Mouse (Mus musculus) forebrain, embryonic 13.5 days (tissue): ENCODE measurements at regions not wholly inside any gene's neighbourhood (a gene's known extent, or its start where the extent isn't known, plus 50 kb on each side); places are given as distances from the start of the nearest gene placed in this dataset.
A peak's percentile ranks its signal among the peaks of the same experiment; 100 is the strongest.
"Not testable (repeated sequence)": the region's sequence is repeated elsewhere in the genome, so short reads cannot be mapped to it uniquely, and the experiment has no call there.

Source experiments
- ATAC-seq: fragments of 200-750 bp; cut with Nextera tagmentation; 2 replicates; pipeline ENCODE4 v1.8.0; 2017
- H3K27ac ChIP-seq: fragments of 300-500 bp; sonication (generic); 2 replicates; pipeline ENCODE4 v1.5.1; 2015; ENCODE audit warnings: inconsistent platforms, mild to moderate bottlenecking, moderate library complexity
- H3K27me3 ChIP-seq: fragments of 300-500 bp; sonication (generic); 2 replicates; pipeline ENCODE4 v1.6.1; 2015; ENCODE audit warnings: mild to moderate bottlenecking, inconsistent platforms
- H3K36me3 ChIP-seq: fragments of 300-500 bp; sonication (generic); 2 replicates; pipeline ENCODE4 v1.6.1; 2015; ENCODE audit warnings: mild to moderate bottlenecking, inconsistent platforms; ENCODE audit not compliant: poor library complexity, severe bottlenecking
- H3K4me1 ChIP-seq: fragments of 300-500 bp; sonication (generic); 2 replicates; pipeline ENCODE4 v1.6.1; 2015; ENCODE audit warnings: inconsistent platforms
- H3K4me2 ChIP-seq: fragments of 300-500 bp; sonication (generic); 2 replicates; pipeline ENCODE4 v1.6.1; 2015; ENCODE audit warnings: inconsistent platforms, mild to moderate bottlenecking, moderate library complexity
- H3K4me3 ChIP-seq: fragments of 300-500 bp; sonication (generic); 2 replicates; pipeline ENCODE4 v1.5.1; 2015; ENCODE audit warnings: mild to moderate bottlenecking, inconsistent platforms
- H3K9ac ChIP-seq: fragments of 300-500 bp; sonication (generic); 2 replicates; pipeline ENCODE4 v1.6.1; 2015; ENCODE audit warnings: mild to moderate bottlenecking, inconsistent platforms
- H3K9me3 ChIP-seq: fragments of 300-500 bp; sonication (generic); replicated peaks from 2 replicates; pipeline ENCODE4 v1.6.1; 2016; ENCODE audit warnings: inconsistent platforms
- WGBS: fragments of 180-500 bp; shearing (Covaris S2); methylation state at CpG from one replicate; pipeline ENCODE4 v1.1.7; 2015; 5-methylcytosine and 5-hydroxymethylcytosine counted together

- ATAC-seq, result no peak
- 89% methylated on average over 1 of the region's 1 CpGs for WGBS
- Histone ChIP-seq H3K27ac (no peak overlapping the region), H3K4me2 (no peak overlapping the region), H3K4me1 (0 out of 2 replicates have a peak, but pooled peaks cover 5% of the 10 kb centered on the region), H3K27me3 (no peaks in the 10 kb centered on the region), H3K4me3 (no peak overlapping the region), H3K36me3 (no peaks in the 10 kb centered on the region), H3K9ac (no peak overlapping the region), H3K9me3 (no peaks in the 10 kb centered on the region)
These were observed 164.4 kb upstream of the Meox2 start for GRCm38 (mm10) chr12:36943903-36944302.

GRCm38 (mm10) chr12:36945964-36946363 is 162.4 kb upstream of the Meox2 start:
- 38% methylated on average over 1 of the region's 1 CpGs for WGBS
- no peak for ATAC-seq
- Histone ChIP-seq H3K36me3 (no peaks in the 10 kb centered on the region), H3K27me3 (no peaks in the 10 kb centered on the region), H3K27ac (no peak overlapping the region), H3K4me2 (no peak overlapping the region), H3K9me3 (no peaks in the 10 kb centered on the region), H3K4me1 (0 out of 2 replicates have a peak, but pooled peaks cover 5% of the 10 kb centered on the region), H3K4me3 (no peak overlapping the region), H3K9ac (no peak overlapping the region)

- Histone ChIP-seq H3K4me2 (no peak overlapping the region), H3K27ac (no peak overlapping the region), H3K4me3 (no peak overlapping the region), H3K9me3 (no peaks in the 10 kb centered on the region), H3K36me3 (no peaks in the 10 kb centered on the region), H3K9ac (no peak overlapping the region), H3K4me1 (0 out of 2 replicates have a peak, but pooled peaks cover 5% of the 10 kb centered on the region), H3K27me3 (no peaks in the 10 kb centered on the region)
- no peak for ATAC-seq
- WGBS, result 35% methylated on average over 3 of the region's 3 CpGs
These were observed 160.4 kb upstream of the Meox2 start for GRCm38 (mm10) chr12:36947902-36948301.

- Histone ChIP-seq H3K9ac (no peak overlapping the region), H3K4me3 (no peak overlapping the region), H3K4me1 (0 out of 2 replicates have a peak, but pooled peaks cover 5% of the 10 kb centered on the region), H3K4me2 (no peak overlapping the region), H3K27me3 (no peaks in the 10 kb centered on the region), H3K36me3 (no peaks in the 10 kb centered on the region), H3K27ac (no peak overlapping the region), H3K9me3 (no peaks in the 10 kb centered on the region)
- no peak for ATAC-seq
- WGBS, result 87% methylated on average over 2 of the region's 2 CpGs
These were observed 159.1 kb upstream of the Meox2 start for GRCm38 (mm10) chr12:36949096-36949738.

GRCm38 (mm10) chr12:36974432-36975094 is 133.8 kb upstream of the Meox2 start:
- Histone ChIP-seq H3K4me2 (no peak overlapping the region), H3K27ac (no peak overlapping the region), H3K4me1 (no peaks in the 10 kb centered on the region), H3K36me3 (no peaks in the 10 kb centered on the region), H3K9me3 (no peaks in the 10 kb centered on the region), H3K9ac (no peak overlapping the region), H3K4me3 (no peak overlapping the region), H3K27me3 (no peaks in the 10 kb centered on the region)
- no peak for ATAC-seq
- WGBS, result 87% methylated on average over 3 of the region's 3 CpGs

GRCm38 (mm10) chr12:36977141-36977540 is 131.2 kb upstream of the Meox2 start:
- Histone ChIP-seq H3K4me2 (no peak overlapping the region), H3K4me3 (no peak overlapping the region), H3K9ac (no peak overlapping the region), H3K27ac (no peak overlapping the region), H3K4me1 (no peaks in the 10 kb centered on the region), H3K36me3 (no peaks in the 10 kb centered on the region), H3K9me3 (no peaks in the 10 kb centered on the region), H3K27me3 (no peaks in the 10 kb centered on the region)
- no peak for ATAC-seq
- 77% methylated on average over 3 of the region's 3 CpGs for WGBS

GRCm38 (mm10) chr12:36991135-36991534 is 117.2 kb upstream of the Meox2 start:
- no peak overlapping the region for H3K4me2 ChIP-seq
- WGBS, result 81% methylated on average over 4 of the region's 4 CpGs
- no peak for ATAC-seq
- no peak overlapping the region for H3K27ac ChIP-seq
- H3K9me3 ChIP-seq, result no peaks in the 10 kb centered on the region
- no peaks in the 10 kb centered on the region for H3K4me1 ChIP-seq
- no peak overlapping the region for H3K9ac ChIP-seq
- no peaks in the 10 kb centered on the region for H3K36me3 ChIP-seq
- no peaks in the 10 kb centered on the region for H3K27me3 ChIP-seq
- H3K4me3 ChIP-seq, result no peak overlapping the region

GRCm38 (mm10) chr12:36991970-36992369 is 116.4 kb upstream of the Meox2 start:
- Histone ChIP-seq H3K4me3 (no peak overlapping the region), H3K4me2 (no peak overlapping the region), H3K4me1 (no peaks in the 10 kb centered on the region), H3K9me3 (no peaks in the 10 kb centered on the region), H3K27ac (no peak overlapping the region), H3K36me3 (no peaks in the 10 kb centered on the region), H3K27me3 (no peaks in the 10 kb centered on the region), H3K9ac (no peak overlapping the region)
- WGBS, result 84% methylated on average over 4 of the region's 4 CpGs
- no peak for ATAC-seq

GRCm38 (mm10) chr12:37001401-37001800 is 106.9 kb upstream of the Meox2 start:
- no peak for ATAC-seq
- no peak overlapping the region for H3K4me3 ChIP-seq
- no peaks in the 10 kb centered on the region for H3K36me3 ChIP-seq
- no peak overlapping the region for H3K9ac ChIP-seq
- peaks cover 6% of the 10 kb centered on the region; the same call in 1 of the 2 replicates for H3K4me1 ChIP-seq
- 78% methylated on average over 3 of the region's 3 CpGs for WGBS
- H3K27me3 ChIP-seq, result no peaks in the 10 kb centered on the region
- no peak overlapping the region for H3K27ac ChIP-seq
- no peaks in the 10 kb centered on the region for H3K9me3 ChIP-seq
- H3K4me2 ChIP-seq, result no peak overlapping the region

- no peaks in the 10 kb centered on the region for H3K9me3 ChIP-seq
- H3K4me3 ChIP-seq, result no peak overlapping the region
- H3K27me3 ChIP-seq, result no peaks in the 10 kb centered on the region
- H3K27ac ChIP-seq, result no peak overlapping the region
- no peak overlapping the region for H3K4me2 ChIP-seq
- 88% methylated on average over 1 of the region's 1 CpGs for WGBS
- no peak overlapping the region for H3K9ac ChIP-seq
- H3K4me1 ChIP-seq, result peaks cover 6% of the 10 kb centered on the region; the same call in 1 of the 2 replicates
- ATAC-seq, result no peak
- no peaks in the 10 kb centered on the region for H3K36me3 ChIP-seq
These were observed 103.1 kb upstream of the Meox2 start for GRCm38 (mm10) chr12:37005262-37005661.

GRCm38 (mm10) chr12:37010306-37010705 is 98.0 kb upstream of the Meox2 start:
- Histone ChIP-seq H3K4me1 (no peaks in the 10 kb centered on the region), H3K4me3 (no peak overlapping the region), H3K9me3 (no peaks in the 10 kb centered on the region), H3K9ac (no peak overlapping the region), H3K36me3 (no peaks in the 10 kb centered on the region), H3K4me2 (no peak overlapping the region), H3K27ac (no peak overlapping the region), H3K27me3 (no peaks in the 10 kb centered on the region)
- 93% methylated on average over 1 of the region's 1 CpGs for WGBS
- ATAC-seq, result no peak

GRCm38 (mm10) chr12:37014401-37014800 is 93.9 kb upstream of the Meox2 start:
- Histone ChIP-seq H3K4me2 (no peak overlapping the region), H3K9ac (no peak overlapping the region), H3K36me3 (no peaks in the 10 kb centered on the region), H3K4me1 (no peaks in the 10 kb centered on the region), H3K27me3 (no peaks in the 10 kb centered on the region), H3K27ac (no peak overlapping the region), H3K9me3 (no peaks in the 10 kb centered on the region), H3K4me3 (no peak overlapping the region)
- 30% methylated on average over 4 of the region's 4 CpGs for WGBS
- no peak for ATAC-seq

- H3K4me3 ChIP-seq, H3K9me3 ChIP-seq, H3K4me2 ChIP-seq, H3K4me1 ChIP-seq, H3K9ac ChIP-seq, H3K36me3 ChIP-seq, H3K27ac ChIP-seq, H3K27me3 ChIP-seq: not testable (repeated sequence)
- WGBS, result 86% methylated on average over 7 of the region's 7 CpGs
- ATAC-seq, result 0 out of 2 replicates have a peak, but pooled peaks have one; percentile 30
These were observed 93.4 kb upstream of the Meox2 start for GRCm38 (mm10) chr12:37014945-37015344.
